ENCODE assay signal across 10 mouse cellular contexts in genomic region chr9:71606296-71607057, GRCm38 (mm10). TPM values are rescaled to one million over a fixed set of nuclear protein-coding genes. Genes with fewer than 3 reads are reported as not detected.
A peak's percentile ranks its signal among the peaks of the same experiment; 100 is the strongest.
DNase-seq lines count a peak whose midpoint lies in the region; ATAC-seq lines count a peak whose summit lies in the region.
"Had no signal": no experiment of that assay in that cellular context is flagged by ENCODE, and none has a peak within 500 bp of the region (broad histone marks: within the 10 kb centered on the region; RNA-seq: fewer than 3 reads in every experiment).

No protein-coding gene starts in this region.

- H3K36me3 ChIP-seq in kidney, embryonic 15.5 days, result no peaks in the 10 kb centered on the region
- no peaks in the 10 kb centered on the region for H3K36me3 ChIP-seq in limb, embryonic 15.5 days
- no peaks in the 10 kb centered on the region for H3K36me3 ChIP-seq in midbrain, embryonic 15.5 days (replicated peaks)
- H3K36me3 ChIP-seq in midbrain, embryonic 11.5 days (ENCODE audit: control insufficient read depth, insufficient read depth, low read length), result no peaks in the 10 kb centered on the region
- no peaks in the 10 kb centered on the region for H3K36me3 ChIP-seq in hindbrain, embryonic 10.5 days

- H3K4me2 ChIP-seq in kidney, embryonic 15.5 days, result no peak overlapping the region
- H3K4me2 ChIP-seq in limb, embryonic 15.5 days, result no peak overlapping the region
- no peak overlapping the region for H3K4me2 ChIP-seq in midbrain, embryonic 15.5 days
- H3K4me2 ChIP-seq in midbrain, embryonic 11.5 days, result no peak overlapping the region

- peak; percentile 78 for ATAC-seq in kidney, embryonic 15.5 days (replicated peaks; ENCODE audit: low FRiP score)
- ATAC-seq in common myeloid progenitor, adult 5-6 weeks (replicated peaks; ENCODE audit: low read depth, poor library complexity, severe bottlenecking), result peak; percentile 79
- 0 out of 2 replicates have a peak, but pooled peaks have one; percentile 32 for ATAC-seq in limb, embryonic 15.5 days (ENCODE audit: insufficient number of reproducible peaks, low FRiP score, low TSS enrichment, low read depth)
- no peak for ATAC-seq in midbrain, embryonic 15.5 days (replicated peaks)
- ATAC-seq in midbrain, embryonic 11.5 days (ENCODE audit: low FRiP score), result no peak

- H3K4me3 ChIP-seq in kidney, embryonic 15.5 days (replicated peaks), result no peak overlapping the region
- H3K4me3 ChIP-seq in limb, embryonic 15.5 days, result no peak overlapping the region
- H3K4me3 ChIP-seq in midbrain, embryonic 15.5 days, result no peak overlapping the region
- no peak overlapping the region for H3K4me3 ChIP-seq in midbrain, embryonic 11.5 days (ENCODE audit: low read depth, low read length)
- H3K4me3 ChIP-seq in hindbrain, embryonic 10.5 days, result no peak overlapping the region

- H3K27me3 ChIP-seq in kidney, embryonic 15.5 days, result no peaks in the 10 kb centered on the region
- no peaks in the 10 kb centered on the region for H3K27me3 ChIP-seq in limb, embryonic 15.5 days
- no peaks in the 10 kb centered on the region for H3K27me3 ChIP-seq in midbrain, embryonic 15.5 days (replicated peaks)
- no peaks in the 10 kb centered on the region for H3K27me3 ChIP-seq in midbrain, embryonic 11.5 days (ENCODE audit: control insufficient read depth, insufficient read depth, low read length)
- H3K27me3 ChIP-seq in hindbrain, embryonic 10.5 days (ENCODE audit: insufficient read depth, poor library complexity, severe bottlenecking), result no peaks in the 10 kb centered on the region

- no peaks in the 10 kb centered on the region for H3K9me3 ChIP-seq in kidney, embryonic 15.5 days (replicated peaks)
- no peaks in the 10 kb centered on the region for H3K9me3 ChIP-seq in limb, embryonic 15.5 days
- H3K9me3 ChIP-seq in midbrain, embryonic 15.5 days, result no peaks in the 10 kb centered on the region
- H3K9me3 ChIP-seq in midbrain, embryonic 11.5 days (ENCODE audit: control insufficient read depth, low read length), result no peaks in the 10 kb centered on the region
- H3K9me3 ChIP-seq in hindbrain, embryonic 10.5 days, result no peaks in the 10 kb centered on the region

- H3K4me1 ChIP-seq in kidney, embryonic 15.5 days, result peaks cover 18% of the 10 kb centered on the region
- peaks cover 13% of the 10 kb centered on the region for H3K4me1 ChIP-seq in limb, embryonic 15.5 days
- H3K4me1 ChIP-seq in midbrain, embryonic 15.5 days, result no peaks in the 10 kb centered on the region
- no peaks in the 10 kb centered on the region; the same call in 1 of the 2 replicates for H3K4me1 ChIP-seq in midbrain, embryonic 11.5 days (ENCODE audit: control insufficient read depth, insufficient read depth, low read length)
- H3K4me1 ChIP-seq in hindbrain, embryonic 10.5 days (replicated peaks), result peaks cover 5% of the 10 kb centered on the region

- DNase-seq in kidney, postnatal 36 days, result no peak
- peak; percentile 53 to 82 for DNase-seq in lung, postnatal 4 days
- DNase-seq in midbrain, embryonic 11.5 days (ENCODE audit: low spot score, missing footprints), result no peak
- DNase-seq in hindbrain, embryonic 10.5 days (ENCODE audit: low spot score), result no peak
- DNase-seq: adrenal gland, adult 8-10 months; gastrocnemius, postnatal 14 days had no signal

- 46% methylated on average over 13 of the region's 13 CpGs for WGBS in kidney, embryonic 15.5 days
- 68% methylated on average over 13 of the region's 13 CpGs for WGBS in limb, embryonic 15.5 days
- 82% methylated on average over 13 of the region's 13 CpGs for WGBS in midbrain, embryonic 15.5 days
- WGBS in midbrain, embryonic 11.5 days, result 83% methylated on average over 13 of the region's 13 CpGs
- WGBS in hindbrain, embryonic 10.5 days, result 84% methylated on average over 13 of the region's 13 CpGs

- 0 out of 2 replicates have a peak overlapping the region, but pooled peaks have one; percentile 10 for H3K9ac ChIP-seq in kidney, embryonic 15.5 days
- H3K9ac ChIP-seq in limb, embryonic 15.5 days, result no peak overlapping the region
- no peak overlapping the region for H3K9ac ChIP-seq in midbrain, embryonic 15.5 days
- no peak overlapping the region for H3K9ac ChIP-seq in midbrain, embryonic 11.5 days (ENCODE audit: low read length)

- peak overlapping the region; percentile 84 for H3K27ac ChIP-seq in kidney, embryonic 15.5 days
- H3K27ac ChIP-seq in limb, embryonic 15.5 days, result no peak overlapping the region; the same call in 1 of the 2 replicates
- no peak overlapping the region for H3K27ac ChIP-seq in midbrain, embryonic 15.5 days
- H3K27ac ChIP-seq in midbrain, embryonic 11.5 days (ENCODE audit: low read depth, low read length), result no peak overlapping the region
- H3K27ac ChIP-seq in hindbrain, embryonic 10.5 days, result no peak overlapping the region

RNA-seq across cellular contexts. Expression of gene Myzap, which starts 14.3 kb away (rescaled TPM):
- 14.5 and 17.3 TPM in 2 replicates for polyA plus RNA-seq in kidney, embryonic 15.5 days (2015; fragmentation: Nextera tagmentation; extraction: Ambion mirVana)
- 0.27 TPM in 1 of 2 replicates, not detected in the other for total RNA-seq in common myeloid progenitor, adult 5-6 weeks (2017)
- polyA plus RNA-seq in limb, embryonic 15.5 days (2015; fragmentation: Nextera tagmentation; extraction: Ambion mirVana), result 15.5 and 19.9 TPM in 2 replicates
- 2.1 and 3.1 TPM in 2 replicates for polyA plus RNA-seq in midbrain, embryonic 15.5 days (2015; fragmentation: Nextera tagmentation; extraction: Ambion mirVana)
- 4.5 and 6.9 TPM in 2 replicates for polyA plus RNA-seq in midbrain, embryonic 11.5 days (2014; fragmentation: Nextera tagmentation; extraction: Ambion mirVana)
- polyA plus RNA-seq in hindbrain, embryonic 10.5 days (2016; fragmentation: Nextera tagmentation; extraction: Ambion mirVana), result 4.4 and 4.9 TPM in 2 replicates

Comparison
In these comparisons a context has a peak if more than half of its experiments do, and no peak if none do; other contexts are left out.
1. ATAC-seq: peak in kidney, embryonic 15.5 days (single experiment), common myeloid progenitor, adult 5-6 weeks (single experiment) and limb, embryonic 15.5 days (single experiment); none in midbrain, embryonic 15.5 days (single experiment) and midbrain, embryonic 11.5 days (single experiment).
2. DNase-seq: peak in lung, postnatal 4 days (2 of 2); none in kidney, postnatal 36 days (0 of 2), midbrain, embryonic 11.5 days (single experiment) and hindbrain, embryonic 10.5 days (single experiment).